14 mouse cellular contexts compared by ENCODE assay signal in genomic region chr6:58968272-58968671, GRCm38 (mm10). TPM values are rescaled to one million over a fixed set of nuclear protein-coding genes. Genes with fewer than 3 reads are reported as not detected.
DNase-seq lines count a peak whose midpoint lies in the region; ATAC-seq and TF ChIP-seq lines count a peak whose summit lies in the region.
"Had no signal": no experiment of that assay in that cellular context is flagged by ENCODE, and none has a peak within 500 bp of the region (broad histone marks: within the 10 kb centered on the region; RNA-seq: fewer than 3 reads in every experiment).

No protein-coding gene starts in this region.

- no peak overlapping the region for H3K4me2 ChIP-seq in intestine, embryonic 15.5 days (replicated peaks)
- no peak overlapping the region for H3K4me2 ChIP-seq in midbrain, embryonic 15.5 days
- H3K4me2 ChIP-seq in hindbrain, postnatal 0 days (ENCODE audit: low read depth, low read length): no peak overlapping the region
- H3K4me2 ChIP-seq: forebrain, embryonic 15.5 days; limb, embryonic 13.5 days had no signal

- 0 out of 2 replicates have a peak overlapping the region, but pooled peaks have one; percentile 6 for H3K27ac ChIP-seq in intestine, embryonic 15.5 days
- H3K27ac ChIP-seq in limb, embryonic 10.5 days: no peak overlapping the region
- no peak overlapping the region for H3K27ac ChIP-seq in midbrain, embryonic 15.5 days
- H3K27ac ChIP-seq in hindbrain, postnatal 0 days: no peak overlapping the region
- H3K27ac ChIP-seq: forebrain, embryonic 15.5 days; limb, embryonic 13.5 days had no signal

- H3K4me3 ChIP-seq in intestine, embryonic 15.5 days (replicated peaks): no peak overlapping the region
- no peak overlapping the region for H3K4me3 ChIP-seq in limb, embryonic 10.5 days
- no peak overlapping the region for H3K4me3 ChIP-seq in midbrain, embryonic 15.5 days
- no peak overlapping the region for H3K4me3 ChIP-seq in hindbrain, postnatal 0 days (ENCODE audit: low read length)
- H3K4me3 ChIP-seq: forebrain, embryonic 15.5 days; limb, embryonic 13.5 days had no signal

- H3K36me3 ChIP-seq in intestine, embryonic 15.5 days: no peaks in the 10 kb centered on the region
- no peaks in the 10 kb centered on the region for H3K36me3 ChIP-seq in limb, embryonic 10.5 days
- no peaks in the 10 kb centered on the region for H3K36me3 ChIP-seq in midbrain, embryonic 15.5 days (replicated peaks)
- no peaks in the 10 kb centered on the region for H3K36me3 ChIP-seq in hindbrain, postnatal 0 days (ENCODE audit: insufficient read depth, low read length)
- H3K36me3 ChIP-seq: forebrain, embryonic 15.5 days; limb, embryonic 13.5 days had no signal

- H3K9ac ChIP-seq in intestine, embryonic 15.5 days: no peak overlapping the region
- no peak overlapping the region for H3K9ac ChIP-seq in midbrain, embryonic 15.5 days
- no peak overlapping the region for H3K9ac ChIP-seq in hindbrain, postnatal 0 days (replicated peaks; ENCODE audit: low read length)
- H3K9ac ChIP-seq: forebrain, embryonic 15.5 days; limb, embryonic 13.5 days had no signal

- peak; percentile 74 for ATAC-seq in intestine, embryonic 15.5 days
- no peak for ATAC-seq in midbrain, embryonic 15.5 days (replicated peaks)
- no peak for ATAC-seq in hindbrain, postnatal 0 days
- ATAC-seq: forebrain, embryonic 15.5 days had no signal

- 52% methylated on average over 3 of the region's 3 CpGs for WGBS in intestine, embryonic 15.5 days
- WGBS in limb, embryonic 10.5 days: 77% methylated on average over 3 of the region's 3 CpGs
- WGBS in midbrain, embryonic 15.5 days: 84% methylated on average over 3 of the region's 3 CpGs
- 81% methylated on average over 3 of the region's 3 CpGs for WGBS in hindbrain, postnatal 0 days

- DNase-seq in kidney, adult 11 months: peak; percentile 84
- no peak for DNase-seq in kidney, postnatal 4 days
- DNase-seq in Muller cell, postnatal 12 days (ENCODE audit: inconsistent ontology term): peak; percentile 13
- peak; percentile 21 for DNase-seq in adrenal gland, postnatal 25 days
- DNase-seq in limb, embryonic 10.5 days (ENCODE audit: low spot score): no peak
- no peak for DNase-seq in hindbrain, postnatal 0 days (ENCODE audit: low spot score)
- DNase-seq: embryo, embryonic 11 days; thymus, postnatal 14 days had no signal

- TF ChIP-seq CTCF in hindbrain, postnatal 0 days (IDR thresholded peaks at IDR 0.05; ENCODE audit: low read depth): no peak

- no peaks in the 10 kb centered on the region for H3K27me3 ChIP-seq in intestine, embryonic 15.5 days (replicated peaks)
- no peaks in the 10 kb centered on the region for H3K27me3 ChIP-seq in limb, embryonic 10.5 days (ENCODE audit: low read depth, poor library complexity, severe bottlenecking)
- no peaks in the 10 kb centered on the region for H3K27me3 ChIP-seq in midbrain, embryonic 15.5 days (replicated peaks)
- H3K27me3 ChIP-seq in hindbrain, postnatal 0 days (ENCODE audit: insufficient read depth, low read length): no peaks in the 10 kb centered on the region
- H3K27me3 ChIP-seq: CH12.LX; forebrain, embryonic 15.5 days; limb, embryonic 13.5 days had no signal

- no peaks in the 10 kb centered on the region for H3K9me3 ChIP-seq in intestine, embryonic 15.5 days
- H3K9me3 ChIP-seq in limb, embryonic 10.5 days (replicated peaks): no peaks in the 10 kb centered on the region
- H3K9me3 ChIP-seq in midbrain, embryonic 15.5 days: no peaks in the 10 kb centered on the region
- H3K9me3 ChIP-seq in hindbrain, postnatal 0 days (ENCODE audit: low read length): no peaks in the 10 kb centered on the region
- H3K9me3 ChIP-seq: forebrain, embryonic 15.5 days; limb, embryonic 13.5 days had no signal

- H3K4me1 ChIP-seq in intestine, embryonic 15.5 days (replicated peaks): 0 out of 2 replicates have a peak, but pooled peaks cover 3% of the 10 kb centered on the region
- peaks cover 10% of the 10 kb centered on the region for H3K4me1 ChIP-seq in limb, embryonic 10.5 days
- peaks cover 9% of the 10 kb centered on the region for H3K4me1 ChIP-seq in midbrain, embryonic 15.5 days
- H3K4me1 ChIP-seq in hindbrain, postnatal 0 days (ENCODE audit: insufficient read depth, low read length): peaks cover 8% of the 10 kb centered on the region; the same call in 1 of the 2 replicates

RNA-seq across cellular contexts. Expression of gene Fam13a, which starts 56.1 kb away (rescaled TPM):
- total RNA-seq in adrenal gland, postnatal 25 days (2021): 49.5 and 64.0 TPM in 2 replicates
- 14.5 and 14.9 TPM in 2 replicates for polyA plus RNA-seq in intestine, embryonic 15.5 days (2015; fragmentation: Nextera tagmentation; extraction: Ambion mirVana)
- polyA plus RNA-seq in limb, embryonic 10.5 days (2016; fragmentation: Nextera tagmentation; extraction: Ambion mirVana): 2.5 and 3.0 TPM in 2 replicates
- 10.9 and 12.5 TPM in 2 replicates for polyA plus RNA-seq in midbrain, embryonic 15.5 days (2015; fragmentation: Nextera tagmentation; extraction: Ambion mirVana)
- total RNA-seq in hindbrain, postnatal 0 days (2014; rRNA removed): 2.9 and 5.1 TPM in 2 replicates
- 14.3 and 14.4 TPM in 2 replicates for polyA plus RNA-seq in hindbrain, postnatal 0 days (2015; fragmentation: Nextera tagmentation; extraction: Ambion mirVana)
- total RNA-seq: neutrophil, adult 5-6 weeks had no signal

Comparison
In these comparisons a context has a peak if more than half of its experiments do, and no peak if none do; other contexts are left out.
1. DNase-seq: peak in kidney, adult 11 months (single experiment), Muller cell, postnatal 12 days (single experiment) and adrenal gland, postnatal 25 days (single experiment); none in kidney, postnatal 4 days (0 of 2), limb, embryonic 10.5 days (single experiment) and hindbrain, postnatal 0 days (single experiment).